Mouse (Mus musculus) ES-Bruce4 (cell line): ENCODE results near the gene Pot1a. TPM values are rescaled to one million over a fixed set of nuclear protein-coding genes. Genes with fewer than 3 reads are reported as not detected.

ENCODE experiments used
- H3K27ac ChIP-seq: 2 replicates; pipeline ENCODE4 v1.5.1; 2012; ENCODE audit warnings: low read length, inconsistent platforms; ENCODE audit not compliant: insufficient read depth
- H3K27me3 ChIP-seq: 2 replicates; pipeline ENCODE4 v1.6.1; 2012; ENCODE audit warnings: mild to moderate bottlenecking, low read length, inconsistent platforms; ENCODE audit not compliant: control insufficient read depth, poor library complexity, insufficient read depth, severe bottlenecking
- H3K36me3 ChIP-seq: 2 replicates; pipeline ENCODE4 v1.6.1; 2012; ENCODE audit warnings: inconsistent platforms, mild to moderate bottlenecking, low read length, moderate library complexity; ENCODE audit not compliant: control insufficient read depth, poor library complexity, insufficient read depth, severe bottlenecking
- H3K4me1 ChIP-seq: one replicate; pipeline ENCODE4 v1.8.1; 2011; ENCODE audit warnings: low read length; ENCODE audit not compliant: control insufficient read depth, insufficient read depth
- H3K4me3 ChIP-seq: 2 replicates; pipeline ENCODE4 v1.5.1; 2011; ENCODE audit warnings: low read depth, mild to moderate bottlenecking, low read length
- H3K9ac ChIP-seq: 2 replicates; pipeline ENCODE4 v1.6.1; 2012; ENCODE audit warnings: low read depth, mild to moderate bottlenecking, inconsistent platforms; ENCODE audit not compliant: poor library complexity, severe bottlenecking
- H3K9me3 ChIP-seq: replicated peaks from 2 replicates; pipeline ENCODE4 v1.6.1; 2012; ENCODE audit warnings: mild to moderate bottlenecking, low read length, inconsistent platforms; ENCODE audit not compliant: control insufficient read depth, poor library complexity, insufficient read depth, severe bottlenecking
- CTCF ChIP-seq: IDR thresholded peaks from one replicate; pipeline ENCODE4 v1.8.1; 2011; ENCODE audit warnings: low read depth, low read length
- EP300 ChIP-seq: IDR thresholded peaks from 2 replicates; pipeline ENCODE4 v1.6.1; 2011; ENCODE audit warnings: low read depth, low read length; ENCODE audit not compliant: insufficient read depth
- POLR2A ChIP-seq: IDR thresholded peaks from one replicate; pipeline ENCODE4 v1.8.1; 2011; ENCODE audit warnings: low read length; ENCODE audit not compliant: insufficient read depth
- polyA plus RNA-seq: library from polyadenylated mRNA; stranded (reverse); fragments of >200 nt; gene quantifications from 2 replicates; pipeline ENCODE4 v1.2.4, GENCODE M21; 2011; ENCODE audit warnings: low read depth; ENCODE audit not compliant: missing spikeins, insufficient read depth, insufficient read length

Pot1a gene
- polyA plus RNA-seq, 1 experiment, result 60.8 TPM

DNA sequence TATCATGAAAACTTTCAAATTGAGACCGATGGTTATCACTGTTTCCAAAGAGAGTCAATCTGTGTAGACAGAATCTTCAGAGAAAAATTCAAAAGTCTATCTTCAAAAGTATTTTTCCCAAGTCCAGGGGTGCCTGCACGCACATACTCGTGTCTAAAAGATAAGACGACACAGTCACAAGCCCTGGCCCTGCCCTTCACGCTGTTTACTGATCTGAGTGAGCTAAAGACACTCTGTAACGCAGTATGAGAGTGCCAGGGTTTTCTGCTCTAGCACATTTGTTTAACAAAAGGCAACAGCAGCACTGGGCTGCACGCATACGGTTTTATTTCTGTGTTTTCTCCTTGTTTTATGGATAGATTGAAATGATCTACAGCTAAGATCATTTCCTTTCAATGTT is 41.5 kb downstream of the Pot1a start:
- no peak overlapping the region for H3K27ac ChIP-seq
- no peaks in the 10 kb centered on the region for H3K27me3 ChIP-seq
- no peak overlapping the region for H3K4me3 ChIP-seq
- peaks cover 11% of the 10 kb centered on the region for H3K36me3 ChIP-seq
- TF ChIP-seq POLR2A (no peak), EP300 (no peak), CTCF (no peak)
- no peaks in the 10 kb centered on the region for H3K4me1 ChIP-seq
- H3K9ac ChIP-seq, result no peak overlapping the region
- no peaks in the 10 kb centered on the region for H3K9me3 ChIP-seq

DNA sequence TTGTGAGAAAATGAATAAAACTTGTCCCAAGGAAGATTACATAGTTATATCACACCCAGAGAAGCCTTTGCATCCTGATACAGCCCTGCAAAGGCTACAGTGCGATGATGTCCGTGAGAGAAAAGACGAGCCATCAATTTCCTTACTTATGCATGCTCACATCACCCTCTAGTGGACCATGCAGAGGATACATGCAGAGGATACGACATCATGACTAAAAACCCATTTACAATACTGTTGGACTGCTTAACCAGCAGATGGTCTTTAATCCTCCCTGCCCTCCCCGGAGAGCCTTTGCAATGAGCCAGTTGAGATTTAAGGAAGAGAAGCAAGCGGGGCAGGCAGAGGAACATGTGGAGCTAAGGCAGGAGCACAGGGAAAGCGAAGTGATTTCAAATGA is 42.0 kb downstream of the Pot1a start:
- H3K9ac ChIP-seq, result no peak overlapping the region
- H3K27me3 ChIP-seq, result no peaks in the 10 kb centered on the region
- no peak overlapping the region for H3K4me3 ChIP-seq
- no peak overlapping the region for H3K27ac ChIP-seq
- H3K36me3 ChIP-seq, result peaks cover 11% of the 10 kb centered on the region
- no peaks in the 10 kb centered on the region for H3K9me3 ChIP-seq
- H3K4me1 ChIP-seq, result no peaks in the 10 kb centered on the region
- TF ChIP-seq POLR2A, result no peak
- TF ChIP-seq CTCF, result no peak
- TF ChIP-seq EP300, result no peak

DNA sequence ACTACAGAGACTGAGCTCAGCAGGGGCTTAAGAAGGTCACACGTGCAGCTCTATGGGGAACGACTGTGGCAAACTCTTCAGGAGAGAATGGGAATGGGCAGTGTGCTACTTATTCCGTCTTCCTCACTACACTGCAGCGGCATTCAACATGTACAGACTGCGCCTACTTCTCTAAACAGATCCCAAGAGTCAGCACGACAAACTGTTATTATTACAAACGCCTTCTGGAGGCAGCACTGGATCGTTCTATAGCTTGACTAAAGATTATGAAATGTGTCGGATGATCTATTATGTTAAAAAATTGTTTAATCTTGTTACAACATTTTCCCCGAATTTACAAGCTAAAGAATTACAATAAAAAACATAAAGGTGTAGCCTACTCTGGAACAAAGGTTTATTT is 42.8 kb downstream of the Pot1a start:
- H3K9me3 ChIP-seq, result no peaks in the 10 kb centered on the region
- no peaks in the 10 kb centered on the region for H3K4me1 ChIP-seq
- H3K4me3 ChIP-seq, result no peak overlapping the region
- peaks cover 5% of the 10 kb centered on the region for H3K36me3 ChIP-seq
- H3K27ac ChIP-seq, result no peak overlapping the region
- no peak overlapping the region for H3K9ac ChIP-seq
- TF ChIP-seq CTCF, result no peak
- TF ChIP-seq POLR2A, result no peak
- no peak for TF ChIP-seq EP300
- no peaks in the 10 kb centered on the region for H3K27me3 ChIP-seq

DNA sequence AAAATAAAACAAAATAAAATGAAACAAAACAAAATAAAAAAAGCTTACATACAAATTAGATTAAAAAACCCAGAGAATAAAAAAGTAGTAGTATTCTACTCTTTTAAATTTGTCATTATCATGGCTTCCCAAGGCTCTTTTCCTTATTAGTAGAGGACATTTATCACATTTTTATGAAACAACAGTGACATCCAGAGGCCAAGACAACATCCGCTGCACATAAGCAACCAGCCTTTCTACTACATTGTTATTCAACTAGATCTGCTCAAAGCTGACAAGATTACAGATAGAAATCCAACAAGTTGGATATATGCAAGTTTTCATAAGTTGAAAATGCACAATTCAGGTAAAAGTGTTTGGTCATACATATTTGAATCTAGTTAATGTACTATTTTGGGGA is 56.4 kb downstream of the Pot1a start:
- Histone ChIP-seq H3K4me3 (no peak overlapping the region), H3K4me1 (no peaks in the 10 kb centered on the region), H3K27me3 (no peaks in the 10 kb centered on the region), H3K9ac (no peak overlapping the region), H3K27ac (no peak overlapping the region), H3K36me3 (peaks cover 5% of the 10 kb centered on the region), H3K9me3 (no peaks in the 10 kb centered on the region)
- no peak for TF ChIP-seq CTCF
- no peak for TF ChIP-seq POLR2A
- TF ChIP-seq EP300, result no peak

DNA sequence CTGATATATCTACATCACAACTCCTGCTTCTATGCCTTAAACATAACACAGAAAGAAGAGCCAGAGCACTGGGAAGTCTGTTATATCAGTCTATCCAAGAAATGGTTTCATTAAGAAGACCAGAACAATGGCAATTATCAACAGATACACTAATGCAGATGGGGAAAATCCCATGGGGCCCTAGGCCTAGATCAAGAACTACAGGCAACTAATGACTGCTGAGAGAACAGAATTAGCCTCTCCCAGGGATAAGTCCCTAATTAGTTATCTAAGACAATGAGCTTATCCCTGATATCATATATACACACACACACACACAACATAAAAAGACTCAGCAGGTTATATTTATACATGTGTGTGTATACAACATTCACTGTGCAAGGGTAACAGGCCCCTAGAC is 72.5 kb downstream of the Pot1a start:
- H3K27me3 ChIP-seq, result no peaks in the 10 kb centered on the region
- H3K27ac ChIP-seq, result no peak overlapping the region
- H3K4me1 ChIP-seq, result no peaks in the 10 kb centered on the region
- no peaks in the 10 kb centered on the region for H3K36me3 ChIP-seq
- TF ChIP-seq CTCF (no peak), EP300 (no peak), POLR2A (no peak)
- H3K9ac ChIP-seq, result no peak overlapping the region
- no peak overlapping the region for H3K4me3 ChIP-seq
- H3K9me3 ChIP-seq, result no peaks in the 10 kb centered on the region

DNA sequence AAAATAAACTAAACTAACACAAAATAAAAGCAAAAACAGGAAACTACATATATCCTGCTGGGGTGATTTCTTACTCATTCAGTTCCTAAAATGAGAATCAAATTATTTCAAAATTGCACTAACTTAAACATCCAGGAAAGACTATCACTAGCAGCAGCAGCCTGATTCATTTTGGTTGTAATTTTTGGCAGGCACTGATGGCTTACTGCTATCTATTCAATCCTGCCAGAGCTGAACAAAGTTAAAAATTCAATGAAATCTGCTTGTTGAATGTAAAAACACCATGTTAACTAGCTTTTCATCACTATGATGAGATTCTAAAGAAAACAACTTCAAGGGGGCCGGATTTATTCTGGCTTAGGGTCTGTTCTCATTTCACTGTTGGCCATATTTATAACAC is 82.5 kb downstream of the Pot1a start:
- TF ChIP-seq POLR2A, result no peak
- TF ChIP-seq CTCF, result no peak
- TF ChIP-seq EP300, result no peak
- Histone ChIP-seq H3K36me3 (no peaks in the 10 kb centered on the region), H3K9ac (no peak overlapping the region), H3K4me3 (no peak overlapping the region), H3K27ac (no peak overlapping the region), H3K9me3 (no peaks in the 10 kb centered on the region), H3K27me3 (no peaks in the 10 kb centered on the region; the same call in 1 of the 2 replicates), H3K4me1 (no peaks in the 10 kb centered on the region)
